Mouse (Mus musculus) yolk sac, embryonic 10.5 days (tissue): ENCODE data around the gene Zdhhc14.

Source experiments
- DNase-seq: peaks from one replicate; pipeline ENCODE4 v3.0.0-alpha.2; 2017; ENCODE audit warnings: low spot score

The Zdhhc14 gene

GRCm38 (mm10) chr17:5785238-5785637 is 292.9 kb downstream of the Zdhhc14 start:
- no peak for DNase-seq

DNA sequence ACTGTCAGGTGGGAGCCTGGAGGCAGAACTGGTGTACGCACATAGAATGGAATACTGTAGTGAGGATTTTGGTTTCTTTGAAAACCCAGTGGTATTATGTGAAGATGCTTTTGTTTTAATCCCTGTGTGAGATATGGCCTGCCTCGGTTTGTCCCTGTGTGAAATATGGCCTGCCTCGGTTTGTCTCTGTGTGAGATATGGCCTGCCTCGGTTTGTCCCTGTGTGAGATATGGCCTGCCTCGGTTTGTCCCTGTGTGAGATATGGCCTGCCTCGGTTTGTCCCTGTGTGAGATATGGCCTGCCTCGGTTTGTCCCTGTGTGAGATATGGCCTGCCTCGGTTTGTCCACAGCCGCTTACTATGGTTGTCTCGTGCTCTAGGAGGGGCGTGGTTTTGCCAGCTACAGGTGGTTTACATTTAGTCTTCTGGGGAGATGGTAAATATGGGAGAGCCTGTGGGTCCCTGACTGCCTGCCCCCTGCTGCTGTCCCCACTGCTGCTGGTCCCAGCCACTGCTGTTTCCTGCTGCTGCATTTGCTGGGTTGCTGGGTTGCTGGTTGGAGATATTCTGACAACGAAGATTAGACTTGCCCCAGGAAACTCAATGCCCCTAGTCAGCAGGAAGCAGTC is 299.9 kb downstream of the Zdhhc14 start:
- no peak for DNase-seq

DNA sequence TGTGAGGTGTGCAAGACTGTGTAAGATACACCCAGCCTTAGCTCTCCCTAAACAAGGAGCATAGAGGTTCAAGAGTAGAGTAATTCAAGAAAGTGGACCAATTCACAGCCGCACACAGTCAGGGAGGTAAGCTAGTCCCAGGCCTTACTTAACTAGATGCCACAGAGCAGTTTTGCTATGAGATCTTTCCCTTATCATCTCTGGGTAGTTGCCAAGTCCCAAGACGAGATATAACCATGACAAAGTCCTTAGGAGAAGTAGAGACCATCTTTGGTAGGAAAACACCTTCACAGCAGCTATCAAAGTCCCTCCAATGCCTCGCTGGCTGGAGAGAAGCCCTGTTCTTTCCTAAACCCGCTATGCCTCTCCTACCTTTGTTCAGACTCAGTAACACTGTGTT is 301.2 kb downstream of the Zdhhc14 start:
- DNase-seq = no peak

- DNase-seq = no peak
These were observed 301.9 kb downstream of the Zdhhc14 start for GRCm38 (mm10) chr17:5794276-5794675.

- DNase-seq = peak; percentile 42
These were observed 303.0 kb downstream of the Zdhhc14 start for GRCm38 (mm10) chr17:5795369-5795768.

DNA sequence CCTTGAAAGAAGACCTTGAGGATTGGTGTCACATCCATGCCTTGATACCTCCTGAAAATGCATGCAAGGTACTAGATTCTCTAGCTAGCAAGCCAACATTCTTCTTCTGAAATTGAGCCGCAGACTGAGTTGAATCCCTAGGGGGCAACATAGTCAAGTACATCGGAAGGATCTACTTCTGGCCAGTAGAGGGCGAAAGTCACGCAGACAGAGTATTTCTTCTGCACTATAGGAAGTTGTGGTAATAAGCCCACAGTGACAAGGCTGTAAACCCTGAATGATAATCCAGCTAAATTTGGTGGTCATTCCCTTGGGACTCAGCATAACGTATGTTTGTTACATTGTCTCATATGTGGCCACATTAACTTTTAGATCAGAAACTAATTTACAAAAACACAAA is 303.5 kb downstream of the Zdhhc14 start:
- DNase-seq = peak; percentile 77

DNA sequence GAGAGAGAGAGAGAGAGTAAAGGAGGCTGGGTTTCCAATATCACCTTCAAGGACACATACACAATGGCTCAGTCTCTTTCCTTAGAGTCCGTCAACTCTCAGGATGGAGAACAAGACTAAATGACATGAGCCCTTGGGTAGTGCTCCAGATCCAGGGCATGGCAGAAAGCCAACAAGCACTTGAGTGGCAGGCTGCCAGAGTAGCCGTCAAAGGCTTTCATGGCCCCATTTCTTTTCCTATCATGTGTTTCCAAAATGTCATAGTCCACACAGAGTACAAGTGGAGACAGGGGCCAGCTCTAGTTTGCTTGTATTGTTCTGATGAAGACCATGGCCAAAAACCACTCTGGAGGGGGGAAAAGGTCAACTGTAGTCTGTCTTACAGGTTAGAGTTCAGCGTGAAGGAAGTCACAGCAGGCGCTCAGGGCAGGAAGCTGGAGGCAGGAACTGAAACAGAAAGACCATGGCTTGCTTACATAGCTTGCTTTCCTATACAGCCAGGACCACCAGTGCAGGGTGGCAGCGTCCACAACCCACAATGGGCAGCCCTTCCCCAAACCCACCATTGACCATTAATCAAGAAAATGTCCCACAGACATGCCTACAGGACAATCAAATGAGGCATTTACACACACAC is 304.9 kb downstream of the Zdhhc14 start:
- no peak for DNase-seq

DNA sequence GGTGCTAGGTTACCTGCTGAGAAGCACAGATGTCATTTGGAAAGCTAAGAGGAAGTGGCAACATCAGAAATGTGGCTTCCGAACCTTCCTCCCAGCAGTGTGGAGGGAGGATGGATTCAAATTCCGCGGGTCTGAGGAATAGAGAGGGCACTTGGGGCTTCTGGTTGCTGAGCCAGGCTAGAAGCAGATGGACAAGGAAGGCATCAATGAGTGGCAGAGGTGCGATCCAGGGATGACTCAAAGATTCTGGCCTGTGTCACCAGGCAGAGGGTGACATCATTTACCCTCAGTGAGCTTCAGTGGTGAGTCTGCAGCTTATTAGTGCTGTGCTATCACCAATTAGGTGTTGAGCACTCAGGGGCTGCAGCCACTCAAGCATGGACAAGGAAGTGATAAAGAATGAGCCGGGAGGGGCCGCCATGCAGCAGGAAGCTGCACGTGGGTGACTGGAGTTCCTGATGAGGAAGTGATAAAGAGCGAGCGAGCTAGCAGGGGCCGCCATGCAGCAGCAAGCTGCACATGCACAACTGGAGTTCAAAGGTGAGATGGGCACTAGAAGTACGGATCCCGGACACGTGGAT is 306.0 kb downstream of the Zdhhc14 start:
- DNase-seq = peak; percentile 67

DNA sequence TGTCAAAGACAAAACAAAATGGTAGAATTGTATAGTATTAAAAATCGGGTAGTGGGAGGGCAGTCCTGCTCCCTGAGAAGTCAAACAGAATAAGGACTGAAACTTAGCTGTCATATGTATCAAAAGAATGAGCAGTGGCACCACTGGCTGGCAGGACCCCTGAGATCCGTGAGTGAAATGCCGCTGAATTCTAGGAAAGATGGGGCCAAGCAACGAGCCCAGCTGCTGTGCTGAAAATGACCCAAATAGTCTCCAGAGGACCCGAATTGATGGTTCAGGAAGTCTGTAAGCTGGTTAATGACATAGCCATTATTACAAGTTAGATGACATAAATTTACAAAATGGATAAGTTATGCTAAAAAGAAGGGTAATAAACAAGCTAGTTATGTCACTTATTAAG is 306.5 kb downstream of the Zdhhc14 start:
- DNase-seq = no peak

- no peak for DNase-seq
These were observed 307.2 kb downstream of the Zdhhc14 start for GRCm38 (mm10) chr17:5799396-5800021.

DNA sequence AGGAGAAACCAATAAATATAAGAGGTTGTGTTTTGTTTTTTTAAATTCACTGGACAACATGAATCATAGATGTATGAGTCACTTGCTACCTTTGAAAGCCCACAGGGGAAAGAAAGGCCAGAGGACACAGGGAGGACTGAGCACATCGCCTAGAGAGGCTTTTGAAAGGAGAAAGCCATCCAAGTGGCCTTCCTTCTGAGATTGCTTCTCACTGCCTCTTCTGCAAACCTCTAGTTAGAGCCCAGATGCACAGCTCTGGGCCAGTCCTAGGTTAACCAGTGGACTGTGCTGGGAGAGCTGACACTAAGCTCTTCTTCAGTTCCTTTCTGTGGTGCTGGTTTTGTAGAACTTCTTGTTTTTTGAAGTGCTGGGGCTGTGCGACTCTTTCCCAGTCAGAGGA is 307.9 kb downstream of the Zdhhc14 start:
- DNase-seq = no peak

GRCm38 (mm10) chr17:5800824-5801560 is 308.6 kb downstream of the Zdhhc14 start:
- no peak for DNase-seq

GRCm38 (mm10) chr17:5801761-5802655 is 309.7 kb downstream of the Zdhhc14 start:
- DNase-seq = peak; percentile 87

DNA sequence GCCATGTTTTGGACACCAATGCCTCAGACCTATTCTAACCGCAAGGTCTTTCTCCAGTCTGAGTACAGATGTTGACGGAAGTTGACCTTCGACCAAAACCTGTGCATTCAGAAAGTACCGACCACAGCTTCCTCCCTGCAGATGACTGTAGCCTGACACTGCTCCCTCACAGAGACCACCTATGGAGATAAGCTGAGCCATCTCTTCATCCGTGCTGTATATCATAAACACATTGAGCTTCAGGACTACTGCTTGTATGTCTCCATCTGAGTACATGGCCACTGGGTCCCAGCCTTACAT is 310.2 kb downstream of the Zdhhc14 start:
- no peak for DNase-seq
